Mouse (Mus musculus) heart, adult 11 months (tissue): ENCODE results near the gene Mknk2.

Experiments used
- DNase-seq: peaks from one replicate; pipeline ENCODE4 v3.0.0; 2022

Gene Mknk2

DNA sequence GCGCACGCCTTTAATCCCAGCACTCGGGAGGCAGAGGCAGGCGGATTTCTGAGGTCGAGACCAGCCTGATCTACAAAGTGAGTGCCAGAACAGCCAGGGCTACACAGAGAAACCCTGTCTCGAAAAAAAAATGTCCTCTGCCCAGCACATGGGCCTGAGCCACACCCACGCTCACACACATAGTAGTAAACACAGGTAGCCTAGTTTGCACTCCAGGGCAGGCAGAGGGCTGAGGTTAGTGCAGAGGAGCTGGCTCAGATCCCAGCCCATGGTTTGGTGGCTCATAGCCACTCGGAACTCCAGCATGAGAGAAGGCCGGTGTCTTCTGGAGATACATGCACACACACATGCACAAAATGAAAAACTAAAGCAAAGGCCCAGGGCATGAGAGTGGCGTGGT is 31.0 kb downstream of the Mknk2 start:
- no peak for DNase-seq

DNA sequence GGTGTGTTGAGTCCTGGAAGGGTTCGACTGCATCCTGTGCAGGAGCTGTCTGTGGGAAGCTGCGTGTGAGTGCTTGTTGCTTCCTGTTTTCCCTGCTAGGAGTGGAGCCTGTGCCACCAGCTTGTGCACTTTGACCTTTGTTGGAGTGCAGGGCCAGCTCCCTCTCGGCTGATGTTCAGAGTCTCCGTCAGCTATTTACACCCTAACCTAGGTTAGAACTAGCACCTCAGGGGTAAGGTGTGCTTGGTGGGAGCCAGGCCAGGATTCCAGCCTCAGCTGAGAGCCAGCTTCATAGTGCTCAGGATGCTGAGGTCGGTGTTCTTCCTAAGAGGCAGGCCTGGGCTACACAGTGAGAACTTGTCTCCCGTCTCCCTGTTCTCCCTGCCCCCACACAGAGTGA is 42.6 kb downstream of the Mknk2 start:
- no peak for DNase-seq

DNA sequence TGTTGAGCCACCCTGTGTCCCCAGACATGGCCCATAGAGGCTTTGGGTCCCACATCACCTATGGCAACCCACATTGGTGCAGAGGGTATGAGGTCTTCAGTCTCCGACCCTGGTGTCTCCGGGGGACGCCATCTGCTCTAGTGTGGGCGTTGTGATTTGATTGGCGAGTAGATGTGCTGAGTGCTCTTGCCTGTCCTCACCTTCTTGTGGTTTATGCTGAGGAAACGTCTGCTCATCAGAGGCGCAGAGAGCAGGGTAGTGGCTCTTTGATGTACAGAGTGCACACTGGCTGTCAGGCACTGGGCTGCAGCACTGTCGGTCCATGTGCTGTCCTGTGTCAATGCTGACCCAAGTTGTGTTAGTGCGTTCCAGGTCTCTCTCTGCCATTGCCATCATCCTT is 49.0 kb downstream of the Mknk2 start:
- DNase-seq = no peak

DNA sequence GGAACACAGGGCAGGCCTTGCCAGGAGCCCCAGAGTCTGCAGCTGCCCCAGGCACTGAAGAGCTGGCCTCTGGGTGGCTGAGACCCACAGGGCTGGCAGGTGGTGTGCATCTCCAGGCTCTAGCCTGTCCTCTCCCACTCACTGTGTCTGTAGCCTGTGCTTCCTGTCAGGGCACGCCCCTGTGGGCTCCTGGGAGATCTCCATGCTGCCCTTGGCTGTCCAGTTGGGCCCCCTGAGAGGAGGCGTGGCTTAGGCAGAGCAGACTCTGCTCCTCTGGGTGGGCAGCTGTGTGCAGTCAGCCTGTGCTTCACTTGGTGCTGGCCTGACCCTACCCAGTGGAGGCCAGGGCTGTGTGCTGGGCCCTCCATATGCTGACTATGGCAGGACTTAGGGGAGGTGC is 50.2 kb downstream of the Mknk2 start:
- DNase-seq = peak; percentile 98

DNA sequence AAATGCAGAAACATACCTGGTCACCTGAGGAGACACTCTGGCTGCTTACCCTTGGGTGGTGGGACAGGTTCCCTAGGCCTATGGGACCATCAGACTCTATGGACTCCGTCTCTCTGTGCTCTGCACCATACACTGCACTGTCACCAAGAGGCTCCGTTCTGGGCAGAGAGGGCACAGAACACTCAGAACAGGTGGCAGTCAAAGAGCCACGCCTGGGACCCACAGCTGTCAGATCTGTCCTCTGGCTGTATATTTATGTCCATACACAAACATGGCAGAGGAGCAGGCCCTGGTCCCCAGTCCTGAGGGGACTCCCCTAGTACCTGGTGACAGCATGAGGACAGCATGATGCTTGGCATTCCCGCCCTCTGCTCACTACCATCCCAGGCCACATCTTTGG is 52.1 kb downstream of the Mknk2 start:
- DNase-seq = no peak

DNA sequence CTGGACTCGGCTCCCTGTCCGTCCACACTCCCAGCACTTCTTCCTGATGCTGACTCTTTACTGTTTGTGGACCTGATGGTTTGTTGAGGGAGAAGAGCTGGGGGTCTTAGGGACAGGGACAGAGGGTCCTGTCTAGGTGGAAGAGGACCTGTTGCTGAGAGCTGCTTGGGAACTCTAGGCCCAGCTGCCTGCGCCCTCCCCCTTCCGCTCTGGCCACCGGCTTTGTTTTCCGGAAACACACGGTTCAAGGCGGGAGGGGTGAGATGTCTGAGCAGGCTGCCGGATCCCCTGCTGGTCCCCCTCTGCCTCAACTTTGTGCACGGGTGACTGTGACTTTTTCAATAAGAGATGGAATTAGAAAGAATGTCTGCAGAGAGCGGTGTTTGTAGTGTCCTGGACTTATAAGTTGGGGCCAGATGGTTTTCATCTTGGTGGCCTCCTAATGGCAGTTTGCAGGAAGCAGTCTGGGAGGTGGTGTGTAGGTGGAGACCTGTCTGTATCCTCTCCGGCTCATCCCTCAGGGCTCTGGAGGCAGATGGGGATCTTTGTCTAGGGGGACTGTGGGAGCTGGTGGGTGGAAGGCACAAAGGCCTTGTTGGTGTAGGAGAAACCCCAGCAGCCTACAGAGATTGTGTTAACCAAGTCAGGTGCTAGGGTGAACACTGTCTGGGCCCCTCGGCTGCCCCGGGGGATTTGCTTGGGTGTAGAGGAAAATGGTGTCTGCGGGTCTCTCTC is 54.3 kb downstream of the Mknk2 start:
- DNase-seq = peak; percentile 98

DNA sequence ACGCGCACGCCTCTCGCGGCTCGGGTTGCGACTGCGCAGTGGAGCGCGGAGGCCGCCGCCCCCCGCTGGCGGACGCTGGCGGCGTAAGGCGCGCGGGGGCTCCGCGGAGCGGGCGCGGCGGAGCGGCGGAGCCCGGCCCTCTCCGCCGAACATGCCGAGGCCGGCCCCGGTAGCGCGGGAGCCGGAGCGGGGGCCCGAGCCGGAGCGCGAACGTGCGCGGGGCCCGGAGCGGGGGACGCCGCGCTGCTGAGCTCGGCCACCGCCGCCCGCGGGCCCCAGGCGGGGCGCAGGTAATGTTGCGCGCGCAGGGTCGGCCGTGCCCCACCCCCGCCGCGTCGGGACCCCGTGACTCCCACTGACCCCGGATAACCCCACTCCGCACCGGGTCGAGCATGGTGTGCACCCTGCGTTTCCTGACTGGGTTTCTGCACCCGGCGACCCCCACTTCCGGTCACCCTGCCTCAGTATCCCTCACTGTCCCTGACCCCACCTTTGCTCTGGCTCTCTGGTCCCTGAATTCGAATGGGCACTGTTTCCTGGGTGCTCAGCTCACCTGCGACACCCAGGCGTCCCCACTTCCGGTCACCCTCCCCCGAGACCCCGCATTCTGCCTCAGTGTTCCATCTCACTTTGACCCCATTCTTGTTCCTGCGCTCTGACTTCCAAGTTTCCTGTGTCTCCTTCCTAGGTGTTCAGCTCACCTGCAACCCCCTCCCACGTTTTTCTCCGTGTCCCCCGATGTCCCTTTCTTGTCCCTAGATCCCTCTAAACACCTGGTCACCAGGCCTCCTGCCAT is 55.1 kb downstream of the Mknk2 start, which contains the start of gene Csnk1g2:
Csnk1g2 (plus strand) TSS at position 178 of the 796 bp plus-strand sequence.
- no peak for DNase-seq

DNA sequence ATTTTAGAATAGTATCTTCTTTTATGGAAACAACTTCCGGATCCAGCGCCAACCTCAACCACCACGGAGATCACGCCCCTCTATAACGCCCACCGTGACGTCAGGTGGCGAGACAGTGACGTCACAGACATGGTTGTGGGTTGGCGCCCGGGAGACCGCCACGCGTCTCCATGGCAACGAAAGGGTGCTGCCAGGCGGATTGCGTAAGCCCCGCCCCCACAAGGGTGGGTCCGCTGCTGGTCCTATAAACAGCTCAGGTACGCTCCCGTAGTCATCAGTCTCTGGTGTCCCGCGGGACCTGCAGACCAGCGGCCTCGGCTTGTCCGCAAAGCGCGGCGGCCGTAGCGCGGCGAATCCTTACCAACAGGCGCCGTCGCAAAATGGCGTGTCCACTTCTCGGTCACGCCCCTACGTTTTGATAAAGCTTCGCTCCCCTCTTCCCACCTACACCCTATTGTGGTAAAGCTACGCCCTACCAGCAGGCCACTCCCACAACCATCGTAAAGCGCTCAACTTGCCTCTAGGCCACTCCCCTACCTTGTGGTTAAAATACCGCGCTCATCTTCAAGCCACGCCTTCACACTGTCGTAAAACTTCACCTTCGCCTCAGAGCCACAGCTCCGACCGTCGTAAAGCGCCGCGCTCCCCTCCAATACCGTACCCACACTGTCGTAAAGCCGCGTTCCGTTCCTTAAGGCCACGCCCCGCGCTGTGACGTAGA is 55.8 kb downstream of the Mknk2 start:
- peak; percentile 100 for DNase-seq

DNA sequence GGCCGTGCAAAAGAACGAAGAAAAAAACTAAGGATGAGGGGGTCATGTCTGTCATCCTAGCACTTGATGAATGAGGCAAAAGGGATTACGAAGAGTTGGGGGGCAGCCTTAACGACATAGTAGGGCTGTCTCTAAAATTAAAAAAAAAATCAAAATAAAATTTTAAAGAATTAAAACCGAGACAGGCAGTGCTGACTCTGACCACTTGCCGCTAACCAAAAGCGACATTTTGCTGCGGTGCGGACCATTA is 56.3 kb downstream of the Mknk2 start:
- no peak for DNase-seq

DNA sequence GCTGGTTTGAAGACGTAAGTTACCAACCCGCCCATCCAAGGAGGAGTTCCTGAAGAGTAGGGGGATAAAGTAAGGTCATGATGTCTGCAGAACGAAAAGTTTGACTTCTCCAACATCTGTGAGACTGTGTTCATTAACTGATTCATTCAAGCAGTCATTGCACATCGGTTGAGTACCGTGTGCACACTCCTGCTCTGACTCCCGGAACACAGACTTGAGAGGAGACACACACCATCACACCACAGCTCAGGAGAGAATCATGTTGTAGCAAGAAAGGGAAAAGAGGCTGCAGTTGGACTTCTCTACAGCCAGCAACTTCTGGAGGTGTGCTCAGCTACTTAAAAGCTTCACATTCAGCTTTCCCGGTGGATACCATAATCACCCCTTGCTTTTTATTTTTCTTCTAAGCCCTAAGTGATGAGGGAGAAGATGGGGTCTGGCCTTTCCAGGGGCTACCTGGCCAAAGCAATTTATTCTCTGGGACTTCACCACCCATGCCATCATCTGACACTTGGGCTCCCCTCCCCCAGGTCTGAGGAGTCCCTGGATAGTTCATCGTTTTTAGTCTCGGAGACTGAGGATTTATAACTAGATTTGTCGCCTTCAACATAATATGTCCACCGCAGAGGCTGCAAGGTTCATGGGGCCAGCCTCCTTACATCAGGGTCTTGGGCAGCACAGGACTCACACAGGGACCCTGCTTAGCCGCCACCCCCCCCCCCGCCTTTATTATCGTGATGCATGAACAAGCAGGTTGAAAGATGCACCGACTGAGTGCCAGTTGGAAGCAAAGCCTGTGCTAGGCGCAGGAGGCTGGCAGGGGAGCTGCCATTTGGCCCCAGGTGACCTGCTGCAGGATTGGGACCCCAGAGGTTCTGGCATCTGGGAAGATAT is 56.9 kb downstream of the Mknk2 start:
- peak; percentile 96 for DNase-seq

DNA sequence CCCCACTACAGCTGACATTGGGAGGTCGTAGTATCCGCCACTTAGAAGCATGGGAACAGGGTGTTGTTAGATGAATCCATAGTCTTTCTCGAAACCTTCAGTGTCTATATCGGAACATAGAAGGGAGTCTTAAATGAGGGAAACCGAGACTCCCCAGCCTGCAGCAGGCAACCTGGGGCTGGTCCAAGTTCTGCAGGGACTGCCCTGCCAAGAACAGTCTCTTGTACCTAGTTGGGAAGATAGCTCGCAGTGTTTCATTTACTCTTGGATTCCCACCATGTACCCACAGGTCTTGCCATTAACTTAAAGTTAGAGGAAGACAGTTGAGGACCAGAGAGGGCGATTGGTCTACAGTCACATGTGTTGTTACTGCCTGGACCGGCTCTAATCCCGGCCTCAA is 57.5 kb downstream of the Mknk2 start:
- DNase-seq = no peak

DNA sequence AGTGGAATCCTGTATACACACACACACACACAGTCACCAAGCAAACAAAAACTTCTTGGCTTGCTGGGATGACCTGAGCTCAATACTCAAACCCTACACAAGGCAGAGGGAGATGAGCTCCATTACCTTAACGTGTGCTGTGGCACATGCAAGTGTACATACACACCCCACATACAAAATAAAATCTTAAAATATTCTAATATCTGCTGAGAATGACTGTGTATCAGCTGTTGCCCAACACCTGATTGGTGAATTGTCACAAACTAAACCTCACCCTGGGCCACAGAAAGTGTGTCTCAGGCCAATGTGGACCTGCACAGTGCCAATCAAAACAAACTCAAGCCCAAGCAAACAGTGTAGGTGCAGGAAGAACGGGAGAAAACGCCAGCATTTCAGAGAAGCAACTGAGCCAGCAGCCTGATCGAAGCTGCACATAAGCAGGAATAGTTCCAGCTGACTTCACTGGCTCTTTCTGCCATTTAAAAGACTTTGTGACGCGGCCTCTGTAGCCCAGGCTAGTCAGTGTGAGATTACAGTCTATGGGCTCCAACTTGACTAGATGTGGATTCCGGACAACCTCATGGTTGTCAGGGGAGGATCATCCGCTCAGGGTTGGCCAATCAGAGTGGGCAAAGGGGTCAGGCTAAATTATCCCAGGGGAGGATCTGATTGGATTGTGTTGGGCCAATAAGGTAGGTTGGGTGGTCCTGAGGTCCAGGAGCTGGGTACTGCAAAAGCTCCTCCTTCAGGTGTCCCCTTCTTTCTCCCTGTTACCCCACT is 58.3 kb downstream of the Mknk2 start:
- peak; percentile 91 for DNase-seq

DNA sequence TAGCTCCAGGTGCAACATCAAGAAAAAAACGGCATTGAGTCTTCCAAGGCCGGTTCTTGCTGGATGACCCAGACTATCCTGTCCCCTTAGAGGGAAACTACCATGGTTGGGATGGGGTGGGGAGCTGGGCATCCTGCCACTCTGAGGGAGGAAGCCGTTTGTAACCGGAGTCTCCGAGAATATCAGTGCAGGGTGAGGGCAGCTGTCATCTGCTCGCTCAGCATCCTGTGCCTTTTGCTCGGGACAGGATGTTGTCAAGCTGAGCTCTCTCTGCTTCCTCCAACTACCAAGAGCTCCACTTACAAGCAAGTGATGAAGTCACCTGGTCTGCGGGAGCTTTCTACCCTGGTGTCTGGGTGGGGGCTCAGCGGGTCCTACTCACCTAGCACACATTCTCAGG is 59.7 kb downstream of the Mknk2 start:
- peak; percentile 95 for DNase-seq
